Mouse (Mus musculus) heart, embryonic 14.5 days (tissue): ENCODE measurements at regions not wholly inside any gene's neighbourhood (a gene's known extent, or its start where the extent isn't known, plus 50 kb on each side); places are given as distances from the start of the nearest gene placed in this dataset.
A peak's percentile ranks its signal among the peaks of the same experiment; 100 is the strongest.

Source experiments
- ATAC-seq: fragments of 200-750 bp; cut with Nextera tagmentation; 2 replicates; pipeline ENCODE4 v1.8.0; 2017; ENCODE audit warnings: low read depth, moderate TSS enrichment; ENCODE audit not compliant: insufficient number of reproducible peaks, insufficient read depth, low FRiP score
- H3K27ac ChIP-seq, 2 experiments: fragments of 200-500 bp in 1 of 2; fragments of 300-500 bp in 1 of 2; sonication (generic) in 1 of 2; replicated peaks in 1 of 2; 2 replicates each; pipeline ENCODE4 v1.5.1; 2012 to 2014; ENCODE audit warnings: low read depth in 2 of 2, low read length in 2 of 2, control low read depth in 1 of 2, mild to moderate bottlenecking in 1 of 2, mixed read lengths in 1 of 2; ENCODE audit not compliant: control insufficient read depth in 1 of 2, insufficient read depth in 1 of 2
- H3K27me3 ChIP-seq: fragments of 300-500 bp; sonication (generic); 2 replicates; pipeline ENCODE4 v1.6.1; 2014; ENCODE audit warnings: mild to moderate bottlenecking, low read length, control low read depth; ENCODE audit not compliant: control insufficient read depth, insufficient read depth
- H3K36me3 ChIP-seq: fragments of 300-500 bp; sonication (generic); 2 replicates; pipeline ENCODE4 v1.6.1; 2014; ENCODE audit warnings: mild to moderate bottlenecking, control low read depth, low read length, mixed read lengths; ENCODE audit not compliant: control insufficient read depth, insufficient read depth
- H3K4me1 ChIP-seq, 2 experiments: fragments of 200-500 bp in 1 of 2; fragments of 300-500 bp in 1 of 2; sonication (generic) in 1 of 2; 2 replicates each; pipeline ENCODE4 v1.6.1; 2012 to 2014; ENCODE audit warnings: low read length in 2 of 2, control low read depth in 1 of 2, mixed read lengths in 1 of 2; ENCODE audit not compliant: control insufficient read depth in 2 of 2, insufficient read depth in 2 of 2
- H3K4me2 ChIP-seq: fragments of 300-500 bp; sonication (generic); 2 replicates; pipeline ENCODE4 v1.6.1; 2014; ENCODE audit warnings: mild to moderate bottlenecking, low read length
- H3K4me3 ChIP-seq, 2 experiments: fragments of 200-500 bp in 1 of 2; fragments of 300-500 bp in 1 of 2; sonication (generic) in 1 of 2; 2 replicates each; pipeline ENCODE4 v1.5.1; 2012 to 2014; ENCODE audit warnings: low read length in 2 of 2, mild to moderate bottlenecking in 2 of 2, control low read depth in 1 of 2, low read depth in 1 of 2, moderate library complexity in 1 of 2; ENCODE audit not compliant: control insufficient read depth in 1 of 2, insufficient read depth in 1 of 2
- H3K9ac ChIP-seq: fragments of 300-500 bp; sonication (generic); 2 replicates; pipeline ENCODE4 v1.6.1; 2014; ENCODE audit warnings: mild to moderate bottlenecking, low read length
- H3K9me3 ChIP-seq: fragments of 300-500 bp; sonication (generic); 2 replicates; pipeline ENCODE4 v1.6.1; 2016; ENCODE audit warnings: low read length, control low read depth; ENCODE audit not compliant: control insufficient read depth
- WGBS: fragments of 180-500 bp; shearing (Covaris S2); extraction: QIAGEN DNeasy Blood & Tissue Kit; methylation state at CpG from one replicate; pipeline ENCODE4 v1.1.7; 2014; 5-methylcytosine and 5-hydroxymethylcytosine counted together

- H3K27me3 ChIP-seq = peaks cover 34% of the 10 kb centered on the region
- no peaks in the 10 kb centered on the region for H3K9me3 ChIP-seq
- H3K4me3 ChIP-seq = peak overlapping the region; percentile 45 to 51
- H3K9ac ChIP-seq = peak overlapping the region; percentile 67
- H3K36me3 ChIP-seq = no peaks in the 10 kb centered on the region
- ATAC-seq = no peak
- H3K27ac ChIP-seq = no peak overlapping the region
- 1% methylated on average over 15 of the region's 15 CpGs for WGBS
- H3K4me2 ChIP-seq = peak overlapping the region; percentile 87
- peaks cover 21 to 39% of the 10 kb centered on the region in 2 experiments; a peak in 3 of 4 replicates for H3K4me1 ChIP-seq
Observed at GRCm38 (mm10) chr14:61687346-61688012, 80.2 kb downstream of the Kcnrg start.

GRCm38 (mm10) chr14:61688013-61688520, 80.8 kb downstream of the Kcnrg start:
- no peak for ATAC-seq
- Histone ChIP-seq H3K4me1 (peaks cover 21 to 39% of the 10 kb centered on the region in 2 experiments; a peak in 3 of 4 replicates), H3K27me3 (peaks cover 34% of the 10 kb centered on the region), H3K9ac (no peak overlapping the region), H3K4me3 (no peak overlapping the region), H3K4me2 (peak overlapping the region; percentile 87), H3K9me3 (no peaks in the 10 kb centered on the region), H3K27ac (no peak overlapping the region), H3K36me3 (no peaks in the 10 kb centered on the region)
- WGBS = 8% methylated on average over 11 of the region's 11 CpGs

- WGBS = 3% methylated on average over 9 of the region's 9 CpGs
- no peaks in the 10 kb centered on the region for H3K36me3 ChIP-seq
- H3K27ac ChIP-seq = no peak overlapping the region
- no peaks in the 10 kb centered on the region for H3K9me3 ChIP-seq
- ATAC-seq = no peak
- H3K9ac ChIP-seq = no peak overlapping the region
- H3K4me1 ChIP-seq = peaks cover 19 to 35% of the 10 kb centered on the region in 2 experiments; a peak in 3 of 4 replicates
- peak overlapping the region; percentile 55 for H3K4me2 ChIP-seq
- H3K4me3 ChIP-seq = peak overlapping the region in 1 of 2 experiments; percentile 17; a peak in 1 of 4 replicates
- H3K27me3 ChIP-seq = peaks cover 34% of the 10 kb centered on the region
Observed at GRCm38 (mm10) chr14:61688666-61689065, 81.4 kb downstream of the Kcnrg start.

- ATAC-seq = 0 out of 2 replicates have a peak, but pooled peaks have one; percentile 35
- Histone ChIP-seq H3K9me3 (no peaks in the 10 kb centered on the region), H3K4me3 (peak overlapping the region; percentile 17 to 24; a peak in 3 of 4 replicates), H3K36me3 (no peaks in the 10 kb centered on the region), H3K27ac (no peak overlapping the region), H3K27me3 (peaks cover 34% of the 10 kb centered on the region), H3K4me1 (peaks cover 13 to 30% of the 10 kb centered on the region in 2 experiments; a peak in 3 of 4 replicates), H3K9ac (no peak overlapping the region), H3K4me2 (peak overlapping the region; percentile 55)
- 3% methylated on average over 21 of the region's 21 CpGs for WGBS
Observed at GRCm38 (mm10) chr14:61689281-61689680, 82.0 kb downstream of the Kcnrg start.

- no peaks in the 10 kb centered on the region for H3K36me3 ChIP-seq
- H3K27ac ChIP-seq = no peak overlapping the region
- H3K9me3 ChIP-seq = no peaks in the 10 kb centered on the region
- H3K27me3 ChIP-seq = peaks cover 32% of the 10 kb centered on the region
- H3K9ac ChIP-seq = no peak overlapping the region
- H3K4me3 ChIP-seq = peak overlapping the region; percentile 17 to 24; a peak in 3 of 4 replicates
- WGBS = 24% methylated on average over 24 of the region's 24 CpGs
- peaks cover 11 to 25% of the 10 kb centered on the region in 2 experiments; a peak in 3 of 4 replicates for H3K4me1 ChIP-seq
- H3K4me2 ChIP-seq = peak overlapping the region; percentile 55
- ATAC-seq = no peak
Observed at GRCm38 (mm10) chr14:61689776-61690175, 82.5 kb downstream of the Kcnrg start.

GRCm38 (mm10) chr14:61691785-61692372, 84.6 kb downstream of the Kcnrg start:
- no peak overlapping the region for H3K27ac ChIP-seq
- H3K4me1 ChIP-seq = peaks cover 6 to 15% of the 10 kb centered on the region in 2 experiments; a peak in 3 of 4 replicates
- H3K9me3 ChIP-seq = no peaks in the 10 kb centered on the region
- no peaks in the 10 kb centered on the region for H3K36me3 ChIP-seq
- H3K27me3 ChIP-seq = peaks cover 26% of the 10 kb centered on the region
- H3K4me2 ChIP-seq = no peak overlapping the region
- no peak overlapping the region for H3K4me3 ChIP-seq
- 68% methylated on average over 6 of the region's 6 CpGs for WGBS
- ATAC-seq = no peak
- H3K9ac ChIP-seq = no peak overlapping the region

GRCm38 (mm10) chr14:61694796-61695195, 87.5 kb downstream of the Kcnrg start:
- Histone ChIP-seq H3K36me3 (no peaks in the 10 kb centered on the region), H3K4me1 (0 out of 4 replicates have a peak, but pooled peaks cover 0 to under 1% of the 10 kb centered on the region in 2 experiments), H3K27ac (no peak overlapping the region), H3K4me3 (no peak overlapping the region), H3K4me2 (no peak overlapping the region), H3K9me3 (no peaks in the 10 kb centered on the region), H3K9ac (no peak overlapping the region), H3K27me3 (peaks cover 17% of the 10 kb centered on the region)
- ATAC-seq = no peak
- WGBS = 90% methylated on average over 3 of the region's 3 CpGs
